Comparison of ENCODE assay signal across 8 mouse cellular contexts in genomic region chr4:133440377-133440795, GRCm38 (mm10). TPM values are rescaled to one million over a fixed set of nuclear protein-coding genes. Genes with fewer than 3 reads are reported as not detected.
A peak's percentile ranks its signal among the peaks of the same experiment; 100 is the strongest.
DNase-seq lines count a peak whose midpoint lies in the region; ATAC-seq and TF ChIP-seq lines count a peak whose summit lies in the region.

No protein-coding gene starts in this region.

- peak overlapping the region; percentile 35; the same call in 1 of the 2 replicates for H3K9ac ChIP-seq in forebrain, postnatal 0 days
- H3K9ac ChIP-seq in liver, embryonic 13.5 days, result no peak overlapping the region
- peak overlapping the region; percentile 63 for H3K9ac ChIP-seq in stomach, embryonic 16.5 days (ENCODE audit: low read length)

- no peak overlapping the region for H3K4me3 ChIP-seq in forebrain, postnatal 0 days (ENCODE audit: low read depth, low read length)
- no peak overlapping the region for H3K4me3 ChIP-seq in liver, embryonic 13.5 days (replicated peaks)
- peak overlapping the region; percentile 16 for H3K4me3 ChIP-seq in stomach, embryonic 16.5 days (replicated peaks; ENCODE audit: low read length)

- no peak for TF ChIP-seq CTCF in forebrain, postnatal 0 days (IDR thresholded peaks at IDR 0.05; ENCODE audit: low read depth)

- 10% methylated on average over 6 of the region's 6 CpGs for WGBS in forebrain, postnatal 0 days
- 14% methylated on average over 6 of the region's 6 CpGs for WGBS in liver, embryonic 13.5 days (ENCODE audit: insufficient replicate concordance)
- WGBS in stomach, embryonic 16.5 days, result 5% methylated on average over 6 of the region's 6 CpGs

- peak overlapping the region; percentile 52 for H3K27ac ChIP-seq in forebrain, postnatal 0 days (ENCODE audit: low read depth, low read length)
- no peak overlapping the region for H3K27ac ChIP-seq in liver, embryonic 13.5 days
- peak overlapping the region; percentile 87 for H3K27ac ChIP-seq in stomach, embryonic 16.5 days (ENCODE audit: low read length)

- ATAC-seq in forebrain, postnatal 0 days, result peak; percentile 49
- ATAC-seq in liver, embryonic 13.5 days (ENCODE audit: low read depth), result no peak
- ATAC-seq in stomach, embryonic 16.5 days (ENCODE audit: insufficient read depth, low FRiP score), result peak; percentile 77

- H3K9me3 ChIP-seq in forebrain, postnatal 0 days (ENCODE audit: low read length), result no peaks in the 10 kb centered on the region
- no peaks in the 10 kb centered on the region for H3K9me3 ChIP-seq in liver, embryonic 13.5 days (replicated peaks)
- H3K9me3 ChIP-seq in stomach, embryonic 16.5 days (replicated peaks; ENCODE audit: control insufficient read depth, low read length), result no peaks in the 10 kb centered on the region

- H3K27me3 ChIP-seq in forebrain, postnatal 0 days (ENCODE audit: insufficient read depth, low read length), result no peaks in the 10 kb centered on the region
- H3K27me3 ChIP-seq in liver, embryonic 13.5 days, result peaks cover 27% of the 10 kb centered on the region
- H3K27me3 ChIP-seq in stomach, embryonic 16.5 days (ENCODE audit: control insufficient read depth, insufficient read depth, low read length), result no peaks in the 10 kb centered on the region

- H3K36me3 ChIP-seq in forebrain, postnatal 0 days (ENCODE audit: insufficient read depth), result no peaks in the 10 kb centered on the region
- no peaks in the 10 kb centered on the region for H3K36me3 ChIP-seq in liver, embryonic 13.5 days
- no peaks in the 10 kb centered on the region for H3K36me3 ChIP-seq in stomach, embryonic 16.5 days (ENCODE audit: control insufficient read depth, insufficient read depth, low read length)

- H3K4me1 ChIP-seq in forebrain, postnatal 0 days (ENCODE audit: insufficient read depth), result peaks cover 13% of the 10 kb centered on the region
- H3K4me1 ChIP-seq in liver, embryonic 13.5 days (replicated peaks), result peaks cover 9% of the 10 kb centered on the region; the same call in 1 of the 2 replicates
- H3K4me1 ChIP-seq in stomach, embryonic 16.5 days (ENCODE audit: control insufficient read depth, insufficient read depth, low read length), result peaks cover 25% of the 10 kb centered on the region

- peak; percentile 19 for DNase-seq in thymus, postnatal 14 days
- DNase-seq in thymus, postnatal 36 days, result no peak
- no peak for DNase-seq in forebrain, postnatal 0 days
- DNase-seq in liver, embryonic 13.5 days, result no peak
- no peak for DNase-seq in cerebellum, adult 9-10 months
- DNase-seq in thymus, postnatal 4 days, result no peak
- DNase-seq in kidney, postnatal 10 days, result no peak

- peak overlapping the region; percentile 23 for H3K4me2 ChIP-seq in forebrain, postnatal 0 days (ENCODE audit: low read depth)
- peak overlapping the region; percentile 15; the same call in 1 of the 2 replicates for H3K4me2 ChIP-seq in liver, embryonic 13.5 days
- peak overlapping the region; percentile 50 for H3K4me2 ChIP-seq in stomach, embryonic 16.5 days (ENCODE audit: low read depth, low read length)

RNA-seq across cellular contexts. Expression of gene Tent5b, which starts 39.5 kb away (rescaled TPM):
- total RNA-seq in forebrain, postnatal 0 days (2014; rRNA removed), result 0.23 and 0.62 TPM in 2 replicates
- polyA plus RNA-seq in forebrain, postnatal 0 days (2015; fragmentation: Nextera tagmentation; extraction: Ambion mirVana), result 0.31 TPM in 2 replicates
- polyA plus RNA-seq in liver, embryonic 13.5 days (2015; fragmentation: Nextera tagmentation; extraction: Ambion mirVana), result 0.05 TPM in 1 of 2 replicates, not detected in the other
- 7.9 and 12.6 TPM in 2 replicates for polyA plus RNA-seq in stomach, embryonic 16.5 days (2015; fragmentation: Nextera tagmentation; extraction: Ambion mirVana)

RNA-seq across cellular contexts. Expression of gene Trnp1, which starts 58.0 kb away (rescaled TPM):
- 25.7 and 32.1 TPM in 2 replicates for total RNA-seq in forebrain, postnatal 0 days (2014; rRNA removed)
- polyA plus RNA-seq in forebrain, postnatal 0 days (2015; fragmentation: Nextera tagmentation; extraction: Ambion mirVana), result 14.3 and 17.7 TPM in 2 replicates
- polyA plus RNA-seq in liver, embryonic 13.5 days (2015; fragmentation: Nextera tagmentation; extraction: Ambion mirVana), result 0.06 TPM in 1 of 2 replicates, not detected in the other
- 0.50 and 0.75 TPM in 2 replicates for polyA plus RNA-seq in stomach, embryonic 16.5 days (2015; fragmentation: Nextera tagmentation; extraction: Ambion mirVana)
